Mouse (Mus musculus) heart, embryonic 14.5 days (tissue): Measurements from ENCODE around the gene Nolc1. TPM values are rescaled to one million over a fixed set of nuclear protein-coding genes. Genes with fewer than 3 reads are reported as not detected.

Experiments used
- ATAC-seq: fragments of 200-750 bp; cut with Nextera tagmentation; 2 replicates; pipeline ENCODE4 v1.8.0; 2017; ENCODE audit warnings: low read depth, moderate TSS enrichment; ENCODE audit not compliant: insufficient number of reproducible peaks, insufficient read depth, low FRiP score
- H3K27ac ChIP-seq, 2 experiments: fragments of 200-500 bp in 1 of 2; fragments of 300-500 bp in 1 of 2; sonication (generic) in 1 of 2; replicated peaks in 1 of 2; 2 replicates each; pipeline ENCODE4 v1.5.1; 2012 to 2014; ENCODE audit warnings: low read depth in 2 of 2, low read length in 2 of 2, control low read depth in 1 of 2, mild to moderate bottlenecking in 1 of 2, mixed read lengths in 1 of 2; ENCODE audit not compliant: control insufficient read depth in 1 of 2, insufficient read depth in 1 of 2
- H3K27me3 ChIP-seq: fragments of 300-500 bp; sonication (generic); 2 replicates; pipeline ENCODE4 v1.6.1; 2014; ENCODE audit warnings: mild to moderate bottlenecking, low read length, control low read depth; ENCODE audit not compliant: control insufficient read depth, insufficient read depth
- H3K36me3 ChIP-seq: fragments of 300-500 bp; sonication (generic); 2 replicates; pipeline ENCODE4 v1.6.1; 2014; ENCODE audit warnings: mild to moderate bottlenecking, control low read depth, low read length, mixed read lengths; ENCODE audit not compliant: control insufficient read depth, insufficient read depth
- H3K4me1 ChIP-seq, 2 experiments: fragments of 200-500 bp in 1 of 2; fragments of 300-500 bp in 1 of 2; sonication (generic) in 1 of 2; 2 replicates each; pipeline ENCODE4 v1.6.1; 2012 to 2014; ENCODE audit warnings: low read length in 2 of 2, control low read depth in 1 of 2, mixed read lengths in 1 of 2; ENCODE audit not compliant: control insufficient read depth in 2 of 2, insufficient read depth in 2 of 2
- H3K4me2 ChIP-seq: fragments of 300-500 bp; sonication (generic); 2 replicates; pipeline ENCODE4 v1.6.1; 2014; ENCODE audit warnings: mild to moderate bottlenecking, low read length
- H3K4me3 ChIP-seq, 2 experiments: fragments of 200-500 bp in 1 of 2; fragments of 300-500 bp in 1 of 2; sonication (generic) in 1 of 2; 2 replicates each; pipeline ENCODE4 v1.5.1; 2012 to 2014; ENCODE audit warnings: low read length in 2 of 2, mild to moderate bottlenecking in 2 of 2, control low read depth in 1 of 2, low read depth in 1 of 2, moderate library complexity in 1 of 2; ENCODE audit not compliant: control insufficient read depth in 1 of 2, insufficient read depth in 1 of 2
- H3K9ac ChIP-seq: fragments of 300-500 bp; sonication (generic); 2 replicates; pipeline ENCODE4 v1.6.1; 2014; ENCODE audit warnings: mild to moderate bottlenecking, low read length
- H3K9me3 ChIP-seq: fragments of 300-500 bp; sonication (generic); 2 replicates; pipeline ENCODE4 v1.6.1; 2016; ENCODE audit warnings: low read length, control low read depth; ENCODE audit not compliant: control insufficient read depth
- whole genome bisulfite sequencing: fragments of 180-500 bp; shearing (Covaris S2); extraction: QIAGEN DNeasy Blood & Tissue Kit; methylation state at CpG from one replicate; pipeline ENCODE4 v1.1.7; 2014; 5-methylcytosine and 5-hydroxymethylcytosine counted together
- polyA plus RNA-seq: library from polyadenylated mRNA; unstranded; fragments of >200 nt; fragmentation: Nextera tagmentation; extraction: Ambion mirVana; gene quantifications from 2 replicates; pipeline ENCODE4 v1.2.1, GENCODE M21; 2014

The Nolc1 gene
- polyA plus RNA-seq, 1 experiment from 2014 or later = 37.1 TPM

DNA sequence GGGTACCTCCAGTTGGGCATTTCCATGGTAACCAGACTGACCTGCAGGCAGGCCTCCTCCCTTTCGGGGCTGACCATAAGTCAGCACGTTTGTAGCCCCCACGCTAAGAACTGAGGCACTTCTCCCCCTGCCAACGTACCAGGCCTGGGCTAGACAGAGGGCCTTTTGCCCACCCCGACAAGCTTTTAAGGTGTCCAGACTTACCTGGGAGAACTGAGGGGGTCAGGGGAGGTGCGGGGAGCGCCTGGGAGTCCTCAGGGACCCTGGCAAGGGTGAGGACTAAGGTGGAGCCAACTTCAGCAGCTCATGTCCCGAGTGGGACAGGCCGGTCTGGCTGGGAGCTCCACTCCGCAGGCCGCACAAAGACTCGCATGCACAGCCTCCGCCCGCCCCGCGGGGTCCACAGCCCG is 36.8 kb upstream of the Nolc1 start:
- no peaks in the 10 kb centered on the region for H3K9me3 ChIP-seq
- 0% methylated on average over 17 of the region's 17 CpGs for WGBS
- peaks cover 26% of the 10 kb centered on the region for H3K36me3 ChIP-seq
- H3K4me2 ChIP-seq = peak overlapping the region; percentile 94
- H3K27ac ChIP-seq = peak overlapping the region; percentile 12 to 95; a peak in 3 of 4 replicates
- H3K9ac ChIP-seq = peak overlapping the region; percentile 89
- peak overlapping the region; percentile 72 to 91 for H3K4me3 ChIP-seq
- no peaks in the 10 kb centered on the region for H3K27me3 ChIP-seq
- no peak for ATAC-seq
- peaks cover 49 to 65% of the 10 kb centered on the region in 2 experiments for H3K4me1 ChIP-seq

DNA sequence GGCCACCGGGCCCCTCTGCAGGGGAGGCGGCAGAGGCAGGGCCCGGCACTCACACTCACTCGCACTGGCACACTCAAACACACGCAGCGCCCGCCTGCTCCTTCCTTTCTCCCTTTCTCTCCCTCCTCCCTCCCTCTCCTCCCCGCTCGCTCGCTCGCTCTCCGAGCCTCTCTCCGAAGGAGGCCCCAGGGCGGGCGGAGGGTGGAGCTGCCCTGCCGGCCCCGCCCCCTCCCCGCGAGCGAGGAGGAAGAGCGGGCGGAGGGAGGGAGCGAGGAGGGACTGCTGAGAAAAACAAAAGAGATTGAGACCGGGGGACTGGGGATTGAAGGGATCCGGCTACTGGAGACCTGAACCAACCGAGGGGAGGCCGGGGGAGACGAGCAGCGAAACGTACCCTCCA is 36.2 kb upstream of the Nolc1 start:
- ATAC-seq = peak; percentile 72
- Histone ChIP-seq H3K9me3 (no peaks in the 10 kb centered on the region), H3K9ac (peak overlapping the region; percentile 89), H3K36me3 (peaks cover 20% of the 10 kb centered on the region), H3K4me2 (peak overlapping the region; percentile 94), H3K4me1 (peaks cover 52 to 69% of the 10 kb centered on the region in 2 experiments), H3K4me3 (peak overlapping the region; percentile 72 to 91), H3K27me3 (no peaks in the 10 kb centered on the region), H3K27ac (peak overlapping the region; percentile 95 to 96)
- WGBS = 0% methylated on average over 13 of the region's 30 CpGs

DNA sequence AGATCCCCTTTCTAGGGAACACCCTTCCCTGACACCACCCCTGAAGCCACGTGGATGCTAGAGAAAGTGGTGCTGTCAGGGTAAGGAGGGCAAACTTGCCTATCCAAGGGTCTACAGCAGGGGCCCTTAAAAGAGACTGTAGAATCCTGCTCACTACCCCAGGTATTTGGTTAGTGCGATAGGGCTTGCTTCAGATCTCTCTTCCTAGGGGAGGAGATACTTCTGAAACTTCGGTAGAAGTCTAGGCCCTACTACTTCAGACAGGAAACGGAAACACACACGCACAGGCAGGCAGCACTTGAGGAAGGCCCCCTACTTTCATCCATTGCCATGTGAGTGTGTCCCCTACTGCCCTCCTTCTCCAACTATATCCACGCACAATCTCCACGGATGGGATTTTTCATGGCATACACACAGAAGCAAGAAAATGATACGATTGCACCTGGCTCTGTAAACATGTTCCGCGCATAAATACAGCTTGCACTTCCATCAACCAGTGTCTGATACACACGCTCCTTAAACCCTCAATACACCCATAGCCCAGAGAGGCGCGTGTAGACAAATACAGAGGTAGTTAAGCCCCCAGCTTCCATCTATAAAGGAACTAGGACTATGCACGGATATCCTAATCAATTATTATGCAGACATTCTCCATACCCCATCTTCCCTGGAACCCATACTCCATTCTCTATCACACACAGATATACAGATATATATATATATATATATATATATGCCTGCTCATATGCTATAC is 35.3 kb upstream of the Nolc1 start:
- peak overlapping the region; percentile 94 for H3K4me2 ChIP-seq
- no peaks in the 10 kb centered on the region for H3K9me3 ChIP-seq
- ATAC-seq = no peak
- peak overlapping the region; percentile 95 to 96 for H3K27ac ChIP-seq
- no peaks in the 10 kb centered on the region for H3K27me3 ChIP-seq
- H3K36me3 ChIP-seq = peaks cover 11% of the 10 kb centered on the region
- peak overlapping the region; percentile 89 for H3K9ac ChIP-seq
- peak overlapping the region; percentile 72 to 91 for H3K4me3 ChIP-seq
- WGBS = 42% methylated on average over 14 of the region's 14 CpGs
- peaks cover 52 to 69% of the 10 kb centered on the region in 2 experiments for H3K4me1 ChIP-seq

DNA sequence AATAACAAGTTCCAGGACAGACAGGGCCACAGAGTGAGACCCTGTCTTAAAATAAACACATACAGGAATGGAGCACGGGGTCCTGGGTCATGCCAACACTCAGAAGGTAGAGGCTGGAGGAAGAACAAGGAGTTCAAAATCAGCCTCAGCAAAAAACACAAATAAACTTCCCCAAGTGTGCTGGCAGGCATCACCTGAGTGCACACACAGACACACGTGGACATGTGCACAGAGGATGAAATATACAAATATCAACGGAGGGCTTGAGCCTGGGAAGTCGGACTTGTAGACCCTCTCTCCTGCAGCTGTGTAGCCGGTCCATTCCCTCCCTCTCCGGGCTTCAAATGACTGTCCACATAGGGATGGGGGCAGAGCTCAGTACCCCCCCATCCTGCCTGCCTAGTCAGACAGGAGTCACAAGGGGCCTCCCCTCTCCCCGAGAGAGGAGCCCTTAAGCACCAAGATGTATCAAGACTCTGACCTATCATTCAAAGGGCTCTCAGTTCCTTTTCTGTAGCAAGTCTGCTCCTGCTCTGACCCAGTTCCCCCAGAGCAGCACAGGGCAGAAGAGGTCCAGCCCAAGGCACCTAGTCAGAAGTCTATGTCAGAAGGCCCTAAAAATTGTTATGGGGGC is 34.2 kb upstream of the Nolc1 start:
- peaks cover 56 to 77% of the 10 kb centered on the region in 2 experiments for H3K4me1 ChIP-seq

DNA sequence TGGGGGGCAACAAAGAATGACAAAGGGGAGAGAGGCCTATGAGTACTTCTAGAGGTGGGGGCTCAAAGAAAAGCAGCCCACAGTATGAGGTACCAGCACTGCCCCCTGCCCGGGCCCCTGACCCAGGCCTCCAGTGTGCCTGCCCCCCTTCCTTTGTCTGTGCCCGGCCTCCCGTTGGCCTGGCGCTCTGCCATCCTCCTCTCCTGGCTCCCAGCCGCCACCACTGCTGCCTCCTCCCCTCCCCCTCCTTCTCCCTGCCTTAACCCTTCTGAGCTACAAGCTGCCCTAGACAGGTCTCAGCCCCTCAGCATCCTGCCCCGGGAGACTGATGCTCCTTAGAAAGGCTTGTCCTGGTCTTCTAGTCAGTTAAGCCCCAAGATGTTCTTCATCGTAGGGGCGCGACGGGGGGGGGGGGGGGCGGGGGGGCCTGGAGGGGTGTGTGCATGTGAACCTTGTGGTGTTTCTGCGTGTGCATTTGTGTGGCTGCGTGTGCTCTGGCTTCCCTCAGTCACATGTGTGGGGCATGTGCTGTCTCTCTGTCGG is 33.7 kb upstream of the Nolc1 start:
- H3K36me3 ChIP-seq = no peaks in the 10 kb centered on the region
- H3K9me3 ChIP-seq = no peaks in the 10 kb centered on the region
- under 1% methylated on average over 14 of the region's 14 CpGs for WGBS
- peak; percentile 29 for ATAC-seq
- peaks cover 54 to 78% of the 10 kb centered on the region in 2 experiments for H3K4me1 ChIP-seq
- peak overlapping the region; percentile 94 for H3K4me2 ChIP-seq
- H3K27me3 ChIP-seq = no peaks in the 10 kb centered on the region
- H3K9ac ChIP-seq = peak overlapping the region; percentile 100
- H3K27ac ChIP-seq = peak overlapping the region; percentile 94 to 99
- peak overlapping the region; percentile 39 to 99 for H3K4me3 ChIP-seq

More for the DNA sequence above, 34.2 kb upstream of the Nolc1 start:
- peak overlapping the region; percentile 94 for H3K4me2 ChIP-seq
- H3K27me3 ChIP-seq = no peaks in the 10 kb centered on the region
- WGBS = 19% methylated on average over 7 of the region's 7 CpGs
- ATAC-seq = no peak
- peak overlapping the region; percentile 100 for H3K9ac ChIP-seq
- no peaks in the 10 kb centered on the region for H3K9me3 ChIP-seq
- H3K27ac ChIP-seq = peak overlapping the region; percentile 94 to 99
- H3K4me3 ChIP-seq = peak overlapping the region; percentile 39 to 99
- H3K36me3 ChIP-seq = peaks cover under 1% of the 10 kb centered on the region

DNA sequence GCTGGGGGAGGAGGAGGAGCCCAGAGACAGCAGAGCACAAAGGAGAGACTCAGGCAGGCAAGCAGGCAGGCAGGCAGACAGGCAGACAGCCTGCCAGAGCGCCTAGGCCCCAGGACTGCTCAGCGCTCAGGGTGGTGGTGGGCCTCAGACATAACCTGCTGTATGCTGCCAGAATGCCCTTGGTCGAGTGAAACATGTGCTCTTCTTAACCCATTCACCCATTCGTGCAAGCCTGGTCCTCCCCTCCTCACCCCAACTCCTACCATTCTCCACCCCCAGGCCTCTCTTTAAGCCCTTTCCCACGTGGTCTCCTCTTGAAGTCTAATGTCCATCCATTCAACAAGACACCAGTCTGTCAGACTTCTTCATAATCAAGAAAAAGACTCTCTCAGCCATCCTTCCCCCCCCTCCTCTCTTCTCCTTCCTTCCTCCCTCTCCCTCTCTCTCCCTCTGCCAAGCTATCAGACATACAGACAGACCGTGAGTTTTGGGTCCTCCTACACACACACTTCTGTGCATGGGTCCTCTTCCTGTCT is 33.1 kb upstream of the Nolc1 start:
- no peak for ATAC-seq

DNA sequence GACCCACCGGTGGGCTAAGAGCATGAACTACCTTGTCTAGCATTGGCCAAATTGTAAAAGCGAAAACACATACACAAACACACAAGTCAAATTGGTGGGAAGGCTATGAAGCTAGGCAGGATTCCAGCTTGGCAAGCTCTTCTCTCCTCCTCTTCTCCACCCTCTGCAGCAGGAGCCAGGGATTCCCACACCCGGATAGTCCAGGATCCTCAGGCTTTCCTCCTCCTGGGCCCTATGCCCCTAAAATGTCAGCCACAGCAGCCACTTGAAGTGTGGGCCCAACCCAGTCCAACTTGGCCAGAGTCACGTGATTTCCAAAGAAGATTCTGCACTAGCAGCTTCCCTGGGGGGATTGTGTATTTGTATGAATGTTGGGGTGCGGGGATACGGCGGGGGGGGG is 32.3 kb upstream of the Nolc1 start:
- no peaks in the 10 kb centered on the region for H3K27me3 ChIP-seq
- H3K4me1 ChIP-seq = peaks cover 41 to 67% of the 10 kb centered on the region in 2 experiments
- H3K9me3 ChIP-seq = no peaks in the 10 kb centered on the region
- peak overlapping the region; percentile 94 for H3K4me2 ChIP-seq
- 56% methylated on average over 7 of the region's 7 CpGs for WGBS
- H3K4me3 ChIP-seq = peak overlapping the region; percentile 25 to 99
- peak overlapping the region; percentile 94 to 99 for H3K27ac ChIP-seq
- ATAC-seq = no peak
- no peaks in the 10 kb centered on the region for H3K36me3 ChIP-seq
- peak overlapping the region; percentile 100 for H3K9ac ChIP-seq

More for the DNA sequence above, 33.1 kb upstream of the Nolc1 start:
- no peaks in the 10 kb centered on the region for H3K27me3 ChIP-seq
- H3K36me3 ChIP-seq = no peaks in the 10 kb centered on the region
- peak overlapping the region; percentile 94 for H3K4me2 ChIP-seq
- peak overlapping the region; percentile 94 to 99 for H3K27ac ChIP-seq
- WGBS = 7% methylated on average over 5 of the region's 6 CpGs
- H3K9me3 ChIP-seq = no peaks in the 10 kb centered on the region
- H3K4me1 ChIP-seq = peaks cover 48 to 76% of the 10 kb centered on the region in 2 experiments
- peak overlapping the region; percentile 100 for H3K9ac ChIP-seq
- peak overlapping the region; percentile 21 to 99 for H3K4me3 ChIP-seq
